ENCODE assay signal across 8 mouse cellular contexts in genomic region chr4:144891743-144892132, GRCm38 (mm10). TPM values are rescaled to one million over a fixed set of nuclear protein-coding genes. Genes with fewer than 3 reads are reported as not detected.
A peak's percentile ranks its signal among the peaks of the same experiment; 100 is the strongest.
DNase-seq lines count a peak whose midpoint lies in the region; ATAC-seq and TF ChIP-seq lines count a peak whose summit lies in the region.

No protein-coding gene starts in this region.

- H3K9me3 ChIP-seq in kidney, embryonic 16.5 days (ENCODE audit: low read length), result no peaks in the 10 kb centered on the region
- no peaks in the 10 kb centered on the region for H3K9me3 ChIP-seq in embryonic facial prominence, embryonic 10.5 days
- no peaks in the 10 kb centered on the region for H3K9me3 ChIP-seq in hindbrain, embryonic 16.5 days (ENCODE audit: control insufficient read depth, low read length)
- H3K9me3 ChIP-seq in midbrain, postnatal 0 days (ENCODE audit: low read length), result no peaks in the 10 kb centered on the region

- H3K4me1 ChIP-seq in kidney, embryonic 16.5 days (ENCODE audit: insufficient read depth, low read length), result peaks cover 32% of the 10 kb centered on the region
- peaks cover 50% of the 10 kb centered on the region for H3K4me1 ChIP-seq in embryonic facial prominence, embryonic 10.5 days
- peaks cover 22% of the 10 kb centered on the region for H3K4me1 ChIP-seq in hindbrain, embryonic 16.5 days (ENCODE audit: control insufficient read depth, insufficient read depth, low read depth, low read length)
- no peaks in the 10 kb centered on the region for H3K4me1 ChIP-seq in midbrain, postnatal 0 days (ENCODE audit: insufficient read depth, low read length)

- TF ChIP-seq CTCF in midbrain, postnatal 0 days (IDR thresholded peaks at IDR 0.05), result no peak

- H3K4me3 ChIP-seq in kidney, embryonic 16.5 days (ENCODE audit: low read length), result peak overlapping the region; percentile 81
- peak overlapping the region; percentile 70 for H3K4me3 ChIP-seq in embryonic facial prominence, embryonic 10.5 days
- peak overlapping the region; percentile 55 for H3K4me3 ChIP-seq in hindbrain, embryonic 16.5 days (ENCODE audit: low read length)
- peak overlapping the region; percentile 48 for H3K4me3 ChIP-seq in midbrain, postnatal 0 days (ENCODE audit: low read depth, low read length)

- no peak for ATAC-seq in kidney, embryonic 16.5 days (ENCODE audit: low FRiP score, low TSS enrichment)
- ATAC-seq in hindbrain, embryonic 16.5 days, result no peak
- no peak for ATAC-seq in midbrain, postnatal 0 days (ENCODE audit: low FRiP score)

- no peaks in the 10 kb centered on the region for H3K36me3 ChIP-seq in kidney, embryonic 16.5 days (ENCODE audit: insufficient read depth, low read length)
- H3K36me3 ChIP-seq in embryonic facial prominence, embryonic 10.5 days (replicated peaks), result no peaks in the 10 kb centered on the region
- no peaks in the 10 kb centered on the region for H3K36me3 ChIP-seq in hindbrain, embryonic 16.5 days (ENCODE audit: control insufficient read depth, insufficient read depth, low read length)
- no peaks in the 10 kb centered on the region for H3K36me3 ChIP-seq in midbrain, postnatal 0 days (ENCODE audit: insufficient read depth, low read length)

- H3K9ac ChIP-seq in kidney, embryonic 16.5 days (replicated peaks; ENCODE audit: low read length), result peak overlapping the region; percentile 93
- peak overlapping the region; percentile 65 for H3K9ac ChIP-seq in hindbrain, embryonic 16.5 days (ENCODE audit: low read depth, low read length)
- no peak overlapping the region for H3K9ac ChIP-seq in midbrain, postnatal 0 days (replicated peaks; ENCODE audit: low read length, poor library complexity, severe bottlenecking)

- WGBS in kidney, embryonic 16.5 days, result 9% methylated on average over 5 of the region's 5 CpGs
- WGBS in embryonic facial prominence, embryonic 10.5 days, result 6% methylated on average over 5 of the region's 5 CpGs
- WGBS in hindbrain, embryonic 16.5 days, result 11% methylated on average over 5 of the region's 5 CpGs
- WGBS in midbrain, postnatal 0 days, result 16% methylated on average over 5 of the region's 5 CpGs

- H3K4me2 ChIP-seq in kidney, embryonic 16.5 days (replicated peaks; ENCODE audit: low read depth, low read length), result peak overlapping the region; percentile 70
- peak overlapping the region; percentile 98 for H3K4me2 ChIP-seq in hindbrain, embryonic 16.5 days (ENCODE audit: low read length)
- H3K4me2 ChIP-seq in midbrain, postnatal 0 days (ENCODE audit: low read depth, low read length, poor library complexity, severe bottlenecking), result peak overlapping the region; percentile 93

- no peaks in the 10 kb centered on the region for H3K27me3 ChIP-seq in kidney, embryonic 16.5 days (ENCODE audit: insufficient read depth, low read length)
- peaks cover 36% of the 10 kb centered on the region for H3K27me3 ChIP-seq in embryonic facial prominence, embryonic 10.5 days (replicated peaks; ENCODE audit: low read depth, poor library complexity, severe bottlenecking)
- peaks cover 19% of the 10 kb centered on the region for H3K27me3 ChIP-seq in hindbrain, embryonic 16.5 days (replicated peaks; ENCODE audit: control insufficient read depth, insufficient read depth, low read length)
- peaks cover 21% of the 10 kb centered on the region for H3K27me3 ChIP-seq in midbrain, postnatal 0 days (ENCODE audit: insufficient read depth, low read length)

- no peak for DNase-seq in kidney, adult 11 months
- DNase-seq in embryonic facial prominence, embryonic 10.5 days (ENCODE audit: low spot score), result no peak
- no peak for DNase-seq in midbrain, postnatal 0 days (ENCODE audit: low spot score)
- DNase-seq in frontal cortex, postnatal 25 days (ENCODE audit: low spot score in 2 of 2), result no peak
- DNase-seq in cerebellum, postnatal 36 days, result no peak
- no peak for DNase-seq in layer of hippocampus, postnatal 14 days (ENCODE audit: low spot score in 2 of 2)

- H3K27ac ChIP-seq in kidney, embryonic 16.5 days (ENCODE audit: low read length), result peak overlapping the region; percentile 97
- H3K27ac ChIP-seq in embryonic facial prominence, embryonic 10.5 days (replicated peaks), result peak overlapping the region; percentile 83
- H3K27ac ChIP-seq in hindbrain, embryonic 16.5 days (ENCODE audit: low read depth, low read length), result no peak overlapping the region
- 0 out of 2 replicates have a peak overlapping the region, but pooled peaks have one; percentile 26 for H3K27ac ChIP-seq in midbrain, postnatal 0 days (ENCODE audit: low read depth, low read length)

RNA-seq across cellular contexts. Expression of gene Dhrs3, which starts 0.9 kb away (rescaled TPM):
- 210 and 217 TPM in 2 replicates for polyA plus RNA-seq in kidney, embryonic 16.5 days (2015; fragmentation: Nextera tagmentation; extraction: Ambion mirVana)
- polyA plus RNA-seq in embryonic facial prominence, embryonic 10.5 days (2016; fragmentation: Nextera tagmentation; extraction: Ambion mirVana), result 22.0 and 30.2 TPM in 2 replicates
- 51.8 and 55.7 TPM in 2 replicates for polyA plus RNA-seq in hindbrain, embryonic 16.5 days (2015; fragmentation: Nextera tagmentation; extraction: Ambion mirVana)
- total RNA-seq in midbrain, postnatal 0 days (2014; rRNA removed), result 24.3 and 31.0 TPM in 2 replicates
- polyA plus RNA-seq in midbrain, postnatal 0 days (2015; fragmentation: Nextera tagmentation; extraction: Ambion mirVana), result 29.8 and 39.2 TPM in 2 replicates
- 10 to 100 TPM; 21.2 to 30.8 TPM for total RNA-seq in layer of hippocampus, postnatal 14 days (2021)
